Mouse (Mus musculus) ES-Bruce4 (cell line): Measurements from ENCODE around the gene Secisbp2l. TPM values are rescaled to one million over a fixed set of nuclear protein-coding genes. Genes with fewer than 3 reads are reported as not detected.

Experiments
- H3K27ac ChIP-seq: 2 replicates; pipeline ENCODE4 v1.5.1; 2012; ENCODE audit warnings: low read length, inconsistent platforms; ENCODE audit not compliant: insufficient read depth
- H3K27me3 ChIP-seq: 2 replicates; pipeline ENCODE4 v1.6.1; 2012; ENCODE audit warnings: mild to moderate bottlenecking, low read length, inconsistent platforms; ENCODE audit not compliant: control insufficient read depth, poor library complexity, insufficient read depth, severe bottlenecking
- H3K36me3 ChIP-seq: 2 replicates; pipeline ENCODE4 v1.6.1; 2012; ENCODE audit warnings: inconsistent platforms, mild to moderate bottlenecking, low read length, moderate library complexity; ENCODE audit not compliant: control insufficient read depth, poor library complexity, insufficient read depth, severe bottlenecking
- H3K4me1 ChIP-seq: one replicate; pipeline ENCODE4 v1.8.1; 2011; ENCODE audit warnings: low read length; ENCODE audit not compliant: control insufficient read depth, insufficient read depth
- H3K4me3 ChIP-seq: 2 replicates; pipeline ENCODE4 v1.5.1; 2011; ENCODE audit warnings: low read depth, mild to moderate bottlenecking, low read length
- H3K9ac ChIP-seq: 2 replicates; pipeline ENCODE4 v1.6.1; 2012; ENCODE audit warnings: low read depth, mild to moderate bottlenecking, inconsistent platforms; ENCODE audit not compliant: poor library complexity, severe bottlenecking
- H3K9me3 ChIP-seq: replicated peaks from 2 replicates; pipeline ENCODE4 v1.6.1; 2012; ENCODE audit warnings: mild to moderate bottlenecking, low read length, inconsistent platforms; ENCODE audit not compliant: control insufficient read depth, poor library complexity, insufficient read depth, severe bottlenecking
- CTCF ChIP-seq: IDR thresholded peaks from one replicate; pipeline ENCODE4 v1.8.1; 2011; ENCODE audit warnings: low read depth, low read length
- EP300 ChIP-seq: IDR thresholded peaks from 2 replicates; pipeline ENCODE4 v1.6.1; 2011; ENCODE audit warnings: low read depth, low read length; ENCODE audit not compliant: insufficient read depth
- POLR2A ChIP-seq: IDR thresholded peaks from one replicate; pipeline ENCODE4 v1.8.1; 2011; ENCODE audit warnings: low read length; ENCODE audit not compliant: insufficient read depth
- polyA plus RNA-seq: library from polyadenylated mRNA; stranded (reverse); fragments of >200 nt; gene quantifications from 2 replicates; pipeline ENCODE4 v1.2.4, GENCODE M21; 2011; ENCODE audit warnings: low read depth; ENCODE audit not compliant: missing spikeins, insufficient read depth, insufficient read length

Gene Secisbp2l
- polyA plus RNA-seq, 1 experiment: 20.8 TPM

DNA sequence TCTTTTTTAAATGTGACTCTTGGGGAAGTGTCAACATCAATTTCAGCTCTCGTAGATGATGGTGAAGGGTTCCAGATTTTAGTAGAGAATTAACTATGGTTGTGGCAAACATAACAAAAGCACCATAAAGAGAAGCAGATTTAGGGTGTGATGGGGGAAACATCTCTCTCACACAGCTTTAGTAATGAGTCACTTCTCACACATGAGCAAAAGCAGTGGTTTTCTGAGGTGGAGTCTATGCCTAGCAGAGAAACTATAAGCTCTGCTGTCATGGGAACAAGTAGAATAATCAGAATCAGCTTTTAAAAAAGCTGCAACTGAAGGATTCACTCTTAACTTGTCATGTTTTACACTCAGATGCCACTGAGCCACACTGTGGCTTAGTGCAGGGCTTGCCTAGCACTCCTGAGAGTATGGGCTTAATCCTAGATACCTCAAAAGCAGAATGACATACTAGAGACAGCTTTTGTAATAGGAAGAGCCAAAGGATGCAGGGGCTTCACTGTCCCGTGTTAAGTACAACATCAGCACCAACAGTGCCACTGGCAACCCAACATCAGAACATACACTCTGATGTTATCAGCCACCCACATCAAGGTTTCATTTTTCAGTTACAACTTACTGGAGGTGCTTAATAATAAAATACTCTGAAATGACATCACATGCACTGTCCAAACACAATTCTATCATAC, 47.2 kb downstream of the Secisbp2l start:
- Histone ChIP-seq H3K27ac (no peak overlapping the region), H3K27me3 (no peaks in the 10 kb centered on the region), H3K4me1 (no peaks in the 10 kb centered on the region), H3K9me3 (no peaks in the 10 kb centered on the region), H3K36me3 (no peaks in the 10 kb centered on the region), H3K9ac (no peak overlapping the region), H3K4me3 (no peak overlapping the region)
- TF ChIP-seq EP300: no peak
- no peak for TF ChIP-seq POLR2A
- TF ChIP-seq CTCF: no peak

DNA sequence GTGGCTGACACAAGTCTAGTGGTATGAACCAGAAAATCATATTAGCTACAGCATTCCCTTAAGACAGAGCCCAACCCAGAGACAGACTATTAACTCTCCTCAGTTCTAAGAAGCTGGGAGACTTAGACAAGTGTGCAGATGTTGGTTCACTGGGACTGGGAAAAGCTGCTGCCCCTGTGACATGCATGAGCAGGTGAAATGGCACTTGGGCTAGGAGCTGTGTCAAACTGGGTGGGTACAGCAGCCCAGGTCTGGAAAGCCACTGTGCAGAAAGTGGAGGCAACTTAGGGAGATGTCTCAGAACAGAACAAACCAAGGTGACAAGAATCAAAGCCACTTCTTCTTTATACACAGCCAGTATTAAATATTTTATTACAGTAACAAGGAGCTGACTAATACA, 47.9 kb downstream of the Secisbp2l start:
- no peaks in the 10 kb centered on the region for H3K36me3 ChIP-seq
- H3K9me3 ChIP-seq: no peaks in the 10 kb centered on the region
- H3K27me3 ChIP-seq: no peaks in the 10 kb centered on the region
- TF ChIP-seq CTCF (no peak), POLR2A (no peak)
- no peak overlapping the region for H3K9ac ChIP-seq
- no peak overlapping the region for H3K4me3 ChIP-seq
- H3K27ac ChIP-seq: no peak overlapping the region
- no peaks in the 10 kb centered on the region for H3K4me1 ChIP-seq

DNA sequence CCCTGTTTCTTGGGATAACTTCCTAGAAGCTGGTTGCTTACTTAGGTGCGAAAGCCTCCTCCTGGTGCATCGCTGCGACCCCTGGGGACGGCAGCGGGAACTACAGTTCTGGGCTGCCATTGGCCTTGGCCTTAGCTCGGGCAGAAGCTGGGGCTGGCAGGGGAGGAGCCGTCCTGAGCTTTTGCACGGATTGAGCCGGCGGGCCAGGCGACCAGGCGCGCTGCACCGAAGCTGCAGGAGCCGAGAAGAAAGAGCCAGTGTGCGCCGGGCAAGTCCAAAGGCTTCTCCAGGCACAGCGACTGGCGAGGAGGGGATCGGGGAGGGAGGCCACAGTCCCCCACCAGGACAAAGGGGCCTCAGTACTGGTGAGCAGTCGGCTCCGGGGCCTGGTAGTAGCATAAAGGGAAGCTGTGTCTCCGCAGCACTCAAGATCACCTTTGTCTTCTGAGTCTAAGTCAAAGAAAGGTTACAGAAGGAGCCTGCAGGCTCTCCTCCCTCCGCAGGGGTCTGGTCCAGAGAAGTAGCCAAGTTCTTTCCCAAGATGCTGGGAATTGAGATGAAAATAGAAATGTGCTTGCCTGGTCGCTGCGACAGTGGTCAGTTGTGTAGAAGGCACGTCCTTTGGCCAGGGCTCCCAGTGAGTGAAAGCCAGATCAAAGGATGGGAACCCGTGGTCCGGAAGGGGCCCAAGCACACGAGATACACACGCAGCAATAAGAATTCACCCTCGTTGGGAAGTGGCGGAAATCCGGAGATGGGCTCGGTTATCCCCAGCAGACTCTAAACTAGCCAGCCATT, 50.7 kb downstream of the Secisbp2l start:
- no peaks in the 10 kb centered on the region for H3K36me3 ChIP-seq
- TF ChIP-seq POLR2A (no peak), CTCF (peak; percentile 79)
- H3K4me3 ChIP-seq: peak overlapping the region; percentile 60
- no peak overlapping the region for H3K27ac ChIP-seq
- no peaks in the 10 kb centered on the region for H3K27me3 ChIP-seq
- H3K9ac ChIP-seq: peak overlapping the region; percentile 37
- no peaks in the 10 kb centered on the region for H3K4me1 ChIP-seq
- no peaks in the 10 kb centered on the region for H3K9me3 ChIP-seq

DNA sequence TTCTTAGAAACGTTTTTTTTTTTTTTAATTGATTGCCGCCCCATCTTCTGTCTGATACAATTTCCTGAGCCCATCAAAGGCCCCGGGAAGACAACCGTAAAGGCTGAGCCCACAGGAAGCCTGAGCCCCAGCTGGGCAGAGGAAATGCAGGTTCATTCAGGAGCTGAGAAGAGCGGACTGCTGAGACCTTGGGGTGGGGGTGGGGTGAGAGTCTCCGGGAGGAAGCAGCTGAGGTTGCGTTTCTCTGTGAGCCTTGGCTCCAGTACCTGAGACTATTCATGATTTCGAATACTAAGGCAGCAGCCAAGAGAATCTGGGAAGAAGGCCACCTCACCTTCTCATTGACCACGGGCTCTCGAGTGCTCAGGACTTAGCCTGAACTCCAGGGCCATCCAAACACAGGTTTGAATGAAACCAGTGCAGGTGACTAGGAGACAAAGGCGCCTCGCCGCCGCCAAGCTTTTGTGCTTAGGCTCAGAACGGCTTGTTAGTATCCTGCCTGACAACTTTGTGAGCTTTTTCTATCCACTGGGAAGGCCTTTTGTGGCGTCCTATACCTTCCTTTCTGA, 58.0 kb downstream of the Secisbp2l start:
- Histone ChIP-seq H3K36me3 (no peaks in the 10 kb centered on the region), H3K4me1 (no peaks in the 10 kb centered on the region), H3K27ac (no peak overlapping the region), H3K4me3 (no peak overlapping the region), H3K9me3 (no peaks in the 10 kb centered on the region), H3K9ac (no peak overlapping the region), H3K27me3 (peaks cover 5% of the 10 kb centered on the region; the same call in 1 of the 2 replicates)
- TF ChIP-seq EP300: 0 out of 2 replicates have a peak, but pooled peaks have one; percentile 16
- no peak for TF ChIP-seq POLR2A

DNA sequence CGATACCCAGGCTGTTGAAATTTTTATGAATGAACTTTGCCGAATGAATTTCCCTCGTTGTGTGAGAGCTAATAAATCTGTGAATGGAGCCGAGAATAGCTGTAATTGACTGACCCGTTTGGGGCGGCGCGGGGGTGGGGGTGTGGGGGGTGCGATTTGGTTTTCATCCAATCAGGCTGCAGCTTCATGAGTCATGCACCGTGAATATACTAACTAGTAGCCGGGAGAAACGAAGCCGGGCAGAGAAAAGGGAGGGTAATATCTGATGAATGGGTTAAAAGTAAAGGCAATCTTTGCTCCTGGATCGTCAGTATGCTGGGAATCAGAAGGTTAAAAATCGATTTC, 58.6 kb downstream of the Secisbp2l start, which contains the start of gene Shc4:
Gene Shc4 (minus strand): TSS at position 63 of the 345 bp plus-strand sequence.
- Histone ChIP-seq H3K4me1 (no peaks in the 10 kb centered on the region), H3K27me3 (peaks cover 5% of the 10 kb centered on the region; the same call in 1 of the 2 replicates), H3K4me3 (peak within 1 kb of the TSS; percentile 61), H3K27ac (no peak within 1 kb of the TSS), H3K36me3 (no peaks in the 10 kb centered on the region), H3K9ac (peak within 1 kb of the TSS; percentile 33; the same call in 1 of the 2 replicates), H3K9me3 (no peaks in the 10 kb centered on the region)
- TF ChIP-seq EP300 (no peak), POLR2A (no peak), CTCF (no peak)
